Comparison of ENCODE assay signal across 7 mouse cellular contexts in genomic region chr11:78115367-78116145, GRCm38 (mm10). TPM values are rescaled to one million over a fixed set of nuclear protein-coding genes. Genes with fewer than 3 reads are reported as not detected.
DNase-seq lines count a peak whose midpoint lies in the region; ATAC-seq lines count a peak whose summit lies in the region.

No protein-coding gene starts in this region.

- under 1% methylated on average over 34 of the region's 37 CpGs for WGBS in limb, embryonic 10.5 days
- WGBS in midbrain, embryonic 13.5 days: 1% methylated on average over 37 of the region's 37 CpGs

- H3K9me3 ChIP-seq in limb, embryonic 10.5 days (replicated peaks): no peaks in the 10 kb centered on the region
- no peaks in the 10 kb centered on the region for H3K9me3 ChIP-seq in midbrain, embryonic 13.5 days

- H3K4me3 ChIP-seq in limb, embryonic 10.5 days: peak overlapping the region; percentile 79
- H3K4me3 ChIP-seq in midbrain, embryonic 13.5 days (replicated peaks): peak overlapping the region; percentile 69

- peaks cover 7% of the 10 kb centered on the region; the same call in 1 of the 2 replicates for H3K36me3 ChIP-seq in limb, embryonic 10.5 days
- H3K36me3 ChIP-seq in midbrain, embryonic 13.5 days: peaks cover 2% of the 10 kb centered on the region; the same call in 1 of the 2 replicates

- no peaks in the 10 kb centered on the region for H3K27me3 ChIP-seq in limb, embryonic 10.5 days (ENCODE audit: low read depth, poor library complexity, severe bottlenecking)
- no peaks in the 10 kb centered on the region for H3K27me3 ChIP-seq in midbrain, embryonic 13.5 days

- H3K4me1 ChIP-seq in limb, embryonic 10.5 days: peaks cover 34% of the 10 kb centered on the region
- peaks cover 64% of the 10 kb centered on the region for H3K4me1 ChIP-seq in midbrain, embryonic 13.5 days (replicated peaks)

- H3K4me2 ChIP-seq in midbrain, embryonic 13.5 days (replicated peaks): peak overlapping the region; percentile 67

- peak; percentile 83 for ATAC-seq in granulocyte monocyte progenitor cell, adult 5-6 weeks (replicated peaks; ENCODE audit: poor library complexity, severe bottlenecking)
- ATAC-seq in midbrain, embryonic 13.5 days: peak; percentile 100

- peak overlapping the region; percentile 96 for H3K27ac ChIP-seq in limb, embryonic 10.5 days
- peak overlapping the region; percentile 94 for H3K27ac ChIP-seq in midbrain, embryonic 13.5 days

- peak overlapping the region; percentile 80 for H3K9ac ChIP-seq in midbrain, embryonic 13.5 days (replicated peaks)

- peak; percentile 93 for DNase-seq in adrenal gland, adult 8-10 months
- DNase-seq in embryo, embryonic 9.5 days (ENCODE audit: extremely low spot score): peak; percentile 97
- DNase-seq in kidney, adult 11 months: peak; percentile 96
- DNase-seq in limb, embryonic 10.5 days (ENCODE audit: low spot score): peak; percentile 97
- DNase-seq in spleen, adult 12 weeks (ENCODE audit: low spot score): peak; percentile 72

RNA-seq across cellular contexts. Expression of gene Fam222b, which starts 21.1 kb away (rescaled TPM):
- 10 to 100 TPM; 19.6 to 29.0 (median 22.4) TPM for total RNA-seq in adrenal gland, adult 8-10 months (2022)
- total RNA-seq in granulocyte monocyte progenitor cell, adult 5-6 weeks (2014; fragmentation: Nextera tagmentation): 13.5 and 16.8 TPM in 2 replicates
- total RNA-seq in granulocyte monocyte progenitor cell, adult 5-6 weeks (2017): 3.7 and 6.5 TPM in 2 replicates
- 22.7 and 24.2 TPM in 2 replicates for polyA plus RNA-seq in limb, embryonic 10.5 days (2016; fragmentation: Nextera tagmentation; extraction: Ambion mirVana)
- polyA plus RNA-seq in midbrain, embryonic 13.5 days (2015; fragmentation: Nextera tagmentation; extraction: Ambion mirVana): 29.3 and 30.7 TPM in 2 replicates

RNA-seq across cellular contexts. Expression of gene Eral1, which starts 35.4 kb away (rescaled TPM):
- 10 to 100 TPM; 32.2 to 39.5 (median 37.2) TPM for total RNA-seq in adrenal gland, adult 8-10 months (2022)
- total RNA-seq in granulocyte monocyte progenitor cell, adult 5-6 weeks (2014; fragmentation: Nextera tagmentation): 17.8 and 18.7 TPM in 2 replicates
- 27.4 and 32.0 TPM in 2 replicates for total RNA-seq in granulocyte monocyte progenitor cell, adult 5-6 weeks (2017)
- polyA plus RNA-seq in limb, embryonic 10.5 days (2016; fragmentation: Nextera tagmentation; extraction: Ambion mirVana): 43.4 and 45.4 TPM in 2 replicates
- 32.7 and 33.8 TPM in 2 replicates for polyA plus RNA-seq in midbrain, embryonic 13.5 days (2015; fragmentation: Nextera tagmentation; extraction: Ambion mirVana)

RNA-seq across cellular contexts. Expression of gene Traf4, which starts 49.8 kb away (rescaled TPM):
- 10 to 100 TPM; 18.0 to 31.3 (median 22.8) TPM for total RNA-seq in adrenal gland, adult 8-10 months (2022)
- 4.9 and 7.3 TPM in 2 replicates for total RNA-seq in granulocyte monocyte progenitor cell, adult 5-6 weeks (2014; fragmentation: Nextera tagmentation)
- total RNA-seq in granulocyte monocyte progenitor cell, adult 5-6 weeks (2017): 2.8 and 3.6 TPM in 2 replicates
- polyA plus RNA-seq in limb, embryonic 10.5 days (2016; fragmentation: Nextera tagmentation; extraction: Ambion mirVana): 178 and 181 TPM in 2 replicates
- polyA plus RNA-seq in midbrain, embryonic 13.5 days (2015; fragmentation: Nextera tagmentation; extraction: Ambion mirVana): 120 and 139 TPM in 2 replicates

Comparison
In these comparisons a context has a peak if more than half of its experiments do, and no peak if none do; other contexts are left out.
1. Peak in every context shown above with its lines: DNase-seq, ATAC-seq, H3K4me3 ChIP-seq and H3K27ac ChIP-seq.